Mouse (Mus musculus) lung, postnatal 36 days (tissue): Measurements from ENCODE around the gene Ccnb2.

Source experiments
- DNase-seq: peaks from one replicate; pipeline ENCODE4 v3.0.0; 2022; ENCODE audit warnings: mixed read lengths

The Ccnb2 gene

GRCm38 (mm10) chr9:70383750-70384149, 37.6 kb downstream of the Ccnb2 start:
- no peak for DNase-seq

GRCm38 (mm10) chr9:70382091-70382490, 39.3 kb downstream of the Ccnb2 start:
- no peak for DNase-seq

- DNase-seq, result no peak
These were observed 41.6 kb downstream of the Ccnb2 start for GRCm38 (mm10) chr9:70379502-70380467.

GRCm38 (mm10) chr9:70371638-70372037, 49.7 kb downstream of the Ccnb2 start:
- no peak for DNase-seq

- no peak for DNase-seq
These were observed 54.4 kb downstream of the Ccnb2 start for GRCm38 (mm10) chr9:70366898-70367297.

GRCm38 (mm10) chr9:70365915-70366314, 55.4 kb downstream of the Ccnb2 start:
- no peak for DNase-seq

- no peak for DNase-seq
These were observed 56.6 kb downstream of the Ccnb2 start for GRCm38 (mm10) chr9:70364741-70365140.

- no peak for DNase-seq
These were observed 61.8 kb downstream of the Ccnb2 start for GRCm38 (mm10) chr9:70359402-70360131.
